Mouse (Mus musculus) CH12.LX (cell line): ENCODE measurements around the gene Fnbp1.

Experiments used
- CTCF ChIP-seq, 2 experiments: IDR thresholded peaks in 1 of 2; conservative IDR thresholded peaks in 1 of 2; 2 replicates each; pipeline ENCODE4 v1.5.1; 2011 to 2012; ENCODE audit warnings: low read depth in 2 of 2, low read length in 2 of 2, improper control_type of control experiment in 1 of 2, inconsistent platforms in 1 of 2, mild to moderate bottlenecking in 1 of 2, moderate library complexity in 1 of 2
- ETS1 ChIP-seq: conservative IDR thresholded peaks from 2 replicates; pipeline ENCODE4 v1.6.1; 2012; ENCODE audit warnings: low read depth, mild to moderate bottlenecking, inconsistent platforms, low read length, improper control_type of control experiment, moderate library complexity
- MAX ChIP-seq: IDR thresholded peaks from 2 replicates; pipeline ENCODE4 v1.6.1; 2011; ENCODE audit warnings: low read length, improper control_type of control experiment
- MYC ChIP-seq: IDR thresholded peaks from 2 replicates; pipeline ENCODE4 v1.6.1; 2011; ENCODE audit warnings: low read depth, mild to moderate bottlenecking, improper control_type of control experiment, low read length
- POLR2A ChIP-seq: IDR thresholded peaks from 2 replicates; pipeline ENCODE4 v1.6.1; 2011; ENCODE audit warnings: low read depth, mild to moderate bottlenecking, improper control_type of control experiment, low read length
- ZMIZ1 ChIP-seq: IDR thresholded peaks from 2 replicates; pipeline ENCODE4 v1.6.1; 2012; ENCODE audit warnings: low read depth, mild to moderate bottlenecking, inconsistent platforms, low read length, improper control_type of control experiment

DNA sequence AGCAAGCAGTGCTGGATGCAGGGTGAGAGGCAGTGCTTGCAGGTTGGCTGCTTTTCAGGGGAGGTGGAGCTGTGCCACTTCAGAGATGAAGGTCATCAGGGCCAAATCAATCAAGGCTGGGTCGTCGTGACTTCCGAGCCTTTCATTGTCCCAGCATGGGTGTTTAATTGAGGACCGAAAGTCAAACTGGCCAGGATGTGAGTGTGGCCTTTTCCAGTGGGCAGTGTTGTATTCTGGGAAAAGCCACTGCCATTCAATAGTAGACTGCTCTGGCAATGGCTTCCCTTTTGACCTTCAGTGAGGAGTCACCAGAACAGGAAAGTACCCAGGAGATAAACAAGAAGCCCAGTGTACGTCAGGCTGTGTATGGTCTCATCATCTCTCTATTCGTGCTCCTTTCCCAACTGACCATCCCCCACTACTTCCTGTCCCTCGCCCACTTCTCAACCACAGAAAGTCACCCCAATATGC, 38.3 kb upstream of the Fnbp1 start:
- no peak for TF ChIP-seq MYC
- TF ChIP-seq ZMIZ1: no peak
- no peak for TF ChIP-seq MAX
- no peak for TF ChIP-seq CTCF (conservative IDR thresholded peaks at IDR 0.05 in 1 of 2, IDR thresholded peaks at IDR 0.05 in 1 of 2; ENCODE audit: low read depth in 2 of 2, low read length in 2 of 2)
- no peak for TF ChIP-seq POLR2A
- no peak for TF ChIP-seq ETS1
